Mouse (Mus musculus) lung, postnatal 10 days (tissue): ENCODE measurements around the gene Zglp1.
"Not testable (repeated sequence)": the region's sequence is repeated elsewhere in the genome, so short reads cannot be mapped to it uniquely, and the experiment has no call there.

Source experiments
- DNase-seq: peaks from one replicate; pipeline ENCODE4 v3.0.0; 2021

Zglp1 gene

GRCm38 (mm10) chr9:21062928-21063327 lies 4.0 kb downstream of the Zglp1 start:
- DNase-seq, result no peak

- no peak for DNase-seq
Observed at GRCm38 (mm10) chr9:21051578-21051977, 15.3 kb downstream of the Zglp1 start.

GRCm38 (mm10) chr9:21045235-21045634 lies 21.7 kb downstream of the Zglp1 start:
- no peak for DNase-seq

GRCm38 (mm10) chr9:21044785-21045184 lies 22.1 kb downstream of the Zglp1 start:
- DNase-seq, result not testable (repeated sequence)

- DNase-seq, result no peak
Observed at GRCm38 (mm10) chr9:21043563-21043962, 23.3 kb downstream of the Zglp1 start.

- DNase-seq, result no peak
Observed at GRCm38 (mm10) chr9:21041308-21041707, 25.6 kb downstream of the Zglp1 start.

- no peak for DNase-seq
Observed at GRCm38 (mm10) chr9:21039779-21040178, 27.1 kb downstream of the Zglp1 start.

- peak; percentile 73 for DNase-seq
Observed at GRCm38 (mm10) chr9:21037481-21037891, 29.4 kb downstream of the Zglp1 start.

GRCm38 (mm10) chr9:21036666-21037065 lies 30.2 kb downstream of the Zglp1 start:
- peak; percentile 10 for DNase-seq

GRCm38 (mm10) chr9:21036161-21036560 lies 30.7 kb downstream of the Zglp1 start:
- DNase-seq, result no peak

- no peak for DNase-seq
Observed at GRCm38 (mm10) chr9:21035586-21035985, 31.3 kb downstream of the Zglp1 start.

GRCm38 (mm10) chr9:21034481-21035085 lies 32.3 kb downstream of the Zglp1 start:
- DNase-seq, result no peak

GRCm38 (mm10) chr9:21033136-21033535 lies 33.8 kb downstream of the Zglp1 start:
- DNase-seq, result peak; percentile 96

GRCm38 (mm10) chr9:21032491-21032890 lies 34.4 kb downstream of the Zglp1 start:
- no peak for DNase-seq

GRCm38 (mm10) chr9:21031896-21032351 lies 35.0 kb downstream of the Zglp1 start, which contains the start of gene Icam5:
Gene Icam5 (plus strand): TSS chr9:21032073.
- peak; percentile 36 for DNase-seq

- peak; percentile 80 for DNase-seq
Observed at GRCm38 (mm10) chr9:21031251-21031895, 35.5 kb downstream of the Zglp1 start.

GRCm38 (mm10) chr9:21030781-21031250 lies 36.1 kb downstream of the Zglp1 start:
- peak; percentile 96 for DNase-seq

- DNase-seq, result peak; percentile 19
Observed at GRCm38 (mm10) chr9:21030055-21030600, 36.8 kb downstream of the Zglp1 start.

GRCm38 (mm10) chr9:21029291-21030054 lies 37.4 kb downstream of the Zglp1 start, which contains the start of gene Icam4:
Gene Icam4 (plus strand): TSS chr9:21029373.
- peak; percentile 91 for DNase-seq

GRCm38 (mm10) chr9:21028560-21029110 lies 38.3 kb downstream of the Zglp1 start:
- DNase-seq, result peak; percentile 1

- no peak for DNase-seq
Observed at GRCm38 (mm10) chr9:21027774-21028290, 39.1 kb downstream of the Zglp1 start.

GRCm38 (mm10) chr9:21026849-21027248 lies 40.0 kb downstream of the Zglp1 start:
- peak; percentile 17 for DNase-seq
